Mouse (Mus musculus): ENCODE measurements around the gene Arl8b.

DNA sequence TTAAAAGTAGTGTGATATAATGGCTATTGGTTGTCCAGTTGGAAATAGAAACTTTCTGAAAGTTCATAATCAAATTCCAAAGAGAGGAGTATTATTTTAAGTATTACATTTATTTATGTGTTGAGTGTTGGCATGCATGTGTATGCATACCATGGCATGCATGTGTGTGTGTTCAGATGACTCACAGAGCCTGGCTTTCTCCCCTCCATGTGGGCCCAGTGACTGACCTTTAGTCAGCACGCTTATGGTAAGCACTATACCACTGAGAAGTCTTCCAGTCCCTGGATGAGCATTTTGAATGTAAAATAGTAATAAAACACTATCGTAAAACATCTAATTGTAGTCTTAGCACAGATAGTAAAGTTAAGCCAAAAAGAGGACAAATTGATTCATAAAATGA is 29.2 kb downstream of the Arl8b start:
- TF ChIP-seq CTCF (IDR thresholded peaks at IDR 0.05; ENCODE audit: borderline replicate concordance, extremely low read depth, insufficient read depth, insufficient read length) (no peak), POLR2A (IDR thresholded peaks at IDR 0.05; ENCODE audit: borderline replicate concordance, extremely low read depth, insufficient read depth, insufficient read length, poor library complexity, severe bottlenecking) (no peak)

Data from brain, embryonic 14.5 days (tissue).